Mouse (Mus musculus) lung, postnatal 4 days (tissue): Measurements from ENCODE around the gene Llgl1.
A peak's percentile ranks its signal among the peaks of the same experiment; 100 is the strongest.

Source experiments
- DNase-seq, 2 experiments: peaks; one replicate each; pipeline ENCODE4 v3.0.0; 2021

Llgl1 gene

GRCm38 (mm10) chr11:60699524-60700075 lies at the start of gene Llgl1:
Gene Llgl1, plus strand, starts transcription at chr11:60699723.
- DNase-seq, result peak; percentile 88 to 95

GRCm38 (mm10) chr11:60696165-60696564 lies 3.4 kb upstream of the Llgl1 start:
- DNase-seq, result no peak

GRCm38 (mm10) chr11:60697561-60697960 lies 2.0 kb upstream of the Llgl1 start:
- no peak for DNase-seq

GRCm38 (mm10) chr11:60698806-60699523 lies 558 bp upstream of the Llgl1 start:
- peak; percentile 85 to 89 for DNase-seq

GRCm38 (mm10) chr11:60700320-60701185 lies 1.0 kb downstream of the Llgl1 start:
- peak; percentile 4 to 19 for DNase-seq

- DNase-seq, result peak; percentile 4 to 23
These were observed 2.1 kb downstream of the Llgl1 start for GRCm38 (mm10) chr11:60701611-60702010.

- DNase-seq, result peak; percentile 74 to 80
These were observed 3.6 kb downstream of the Llgl1 start for GRCm38 (mm10) chr11:60703131-60703530.

GRCm38 (mm10) chr11:60704023-60704880 lies 4.7 kb downstream of the Llgl1 start:
- DNase-seq, result peak in 1 of 2 experiments; percentile 19

- DNase-seq, result peak in 1 of 2 experiments; percentile 15
These were observed 5.7 kb downstream of the Llgl1 start for GRCm38 (mm10) chr11:60705255-60705654.

GRCm38 (mm10) chr11:60706076-60706475 lies 6.6 kb downstream of the Llgl1 start:
- peak in 1 of 2 experiments; percentile 19 for DNase-seq

- DNase-seq, result peak in 1 of 2 experiments; percentile 22
These were observed 7.4 kb downstream of the Llgl1 start for GRCm38 (mm10) chr11:60706696-60707480.

GRCm38 (mm10) chr11:60707672-60708071 lies 8.1 kb downstream of the Llgl1 start:
- DNase-seq, result peak; percentile 82 to 86

- DNase-seq, result peak in 1 of 2 experiments; percentile 17
These were observed 9.1 kb downstream of the Llgl1 start for GRCm38 (mm10) chr11:60708631-60709030.

GRCm38 (mm10) chr11:60709481-60710465 lies 10.2 kb downstream of the Llgl1 start:
- DNase-seq, result peak in 1 of 2 experiments; percentile 19

GRCm38 (mm10) chr11:60711218-60711617 lies 11.7 kb downstream of the Llgl1 start:
- DNase-seq, result peak in 1 of 2 experiments; percentile 21

- peak in 1 of 2 experiments; percentile 24 for DNase-seq
These were observed 12.5 kb downstream of the Llgl1 start for GRCm38 (mm10) chr11:60712040-60712439.

- peak in 1 of 2 experiments; percentile 24 for DNase-seq
These were observed 13.2 kb downstream of the Llgl1 start for GRCm38 (mm10) chr11:60712639-60713255.

- DNase-seq, result no peak
These were observed 16.3 kb downstream of the Llgl1 start for GRCm38 (mm10) chr11:60715833-60716232.

GRCm38 (mm10) chr11:60719263-60719662 lies 19.7 kb downstream of the Llgl1 start:
- no peak for DNase-seq
